Mouse (Mus musculus) left cerebral cortex, adult 2 months (tissue): ENCODE results near the gene Plxnb2. TPM values are rescaled to one million over a fixed set of nuclear protein-coding genes. Genes with fewer than 3 reads are reported as not detected.

Experiments
- DNase-seq, 2 experiments: peaks; one replicate each; pipeline ENCODE4 v3.0.0; 2021 to 2022; ENCODE audit warnings: low spot score in 2 of 2, mixed read lengths in 1 of 2; ENCODE audit errors: extremely low spot score in 1 of 2
- H3K27ac ChIP-seq: fragments of 200-600 bp; 2 replicates; pipeline ENCODE4 v1.8.1; 2022
- H3K4me3 ChIP-seq: fragments of 200-600 bp; 2 replicates; pipeline ENCODE4 v1.8.1; 2022
- CTCF ChIP-seq: fragments of 200-600 bp; IDR thresholded peaks from 2 replicates; pipeline ENCODE4 v1.8.1; 2022; ENCODE audit warnings: antibody characterized with exemption, mild to moderate bottlenecking, moderate library complexity
- intact Hi-C: fragments of 180-260 bp; cut with DNase I; formaldehyde crosslinking; loops from one replicate; pipeline ENCODE4 v1.15.1; 2025
- total RNA-seq, 2 experiments: library from RNA; stranded (reverse); gene quantifications; 2 replicates each; pipeline ENCODE4 v1.2.3; 2021

Plxnb2 gene
- total RNA-seq, 2 experiments from 2014 or later, result 49.4 to 53.3 TPM

DNA sequence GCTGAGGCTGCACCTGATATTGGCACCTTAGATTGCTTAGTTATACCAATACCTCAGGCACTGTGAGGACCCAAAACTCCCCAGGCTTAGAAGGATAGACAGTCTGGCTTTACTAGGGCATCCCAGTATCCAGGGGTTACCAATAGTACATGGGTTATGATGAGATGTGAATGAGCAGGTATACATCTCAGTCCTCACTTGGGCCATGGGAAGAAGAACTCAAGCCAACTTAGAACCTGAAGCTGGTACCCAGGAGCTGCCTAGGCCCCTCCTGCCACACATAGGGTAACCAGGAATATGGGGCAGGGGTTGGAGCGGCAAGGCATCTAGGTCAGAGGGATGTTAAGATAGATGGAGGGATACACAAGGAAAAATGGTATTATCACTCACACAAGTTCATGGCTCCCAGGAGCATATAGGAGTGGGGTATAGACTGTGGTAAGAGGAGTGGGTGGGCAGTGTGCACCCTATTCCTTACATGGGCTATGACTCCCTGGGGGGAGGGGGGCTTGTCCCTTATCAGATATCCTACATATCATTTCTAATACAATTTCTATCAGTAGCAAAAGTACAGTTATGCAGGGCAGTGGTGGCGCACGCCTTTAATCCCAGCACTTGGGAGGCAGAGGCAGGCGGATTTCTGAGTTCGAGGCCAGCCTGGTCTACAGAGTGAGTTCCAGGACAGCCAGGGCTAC lies 44.0 kb downstream of the Plxnb2 start:
- intact Hi-C loops, result no loop called here
- no peak for TF ChIP-seq CTCF
- Histone ChIP-seq H3K27ac (no peak overlapping the region), H3K4me3 (no peak overlapping the region)
- DNase-seq, result no peak

DNA sequence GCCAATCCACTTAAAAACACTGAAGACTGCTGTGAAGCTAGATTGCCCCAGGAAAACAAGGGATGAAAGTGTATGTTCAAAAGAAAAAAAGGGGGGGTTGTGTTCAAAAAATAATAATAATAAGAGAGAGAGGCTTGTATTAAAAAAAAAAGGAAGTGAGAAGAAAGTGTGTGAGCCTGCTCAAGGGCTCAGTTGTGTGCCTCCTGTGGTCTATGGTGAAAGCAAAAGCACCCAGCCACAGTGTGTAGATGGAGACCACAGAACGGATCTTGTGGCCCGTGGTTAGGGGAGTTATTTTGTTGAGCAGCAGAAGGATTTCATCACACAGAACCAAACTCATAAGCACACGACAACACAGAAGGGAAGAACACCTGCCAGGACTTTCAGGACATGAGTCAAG lies 49.3 kb downstream of the Plxnb2 start:
- Histone ChIP-seq H3K27ac (no peak overlapping the region), H3K4me3 (no peak overlapping the region)
- TF ChIP-seq CTCF, result no peak
- intact Hi-C loops, result no loop called here
- DNase-seq, result no peak

DNA sequence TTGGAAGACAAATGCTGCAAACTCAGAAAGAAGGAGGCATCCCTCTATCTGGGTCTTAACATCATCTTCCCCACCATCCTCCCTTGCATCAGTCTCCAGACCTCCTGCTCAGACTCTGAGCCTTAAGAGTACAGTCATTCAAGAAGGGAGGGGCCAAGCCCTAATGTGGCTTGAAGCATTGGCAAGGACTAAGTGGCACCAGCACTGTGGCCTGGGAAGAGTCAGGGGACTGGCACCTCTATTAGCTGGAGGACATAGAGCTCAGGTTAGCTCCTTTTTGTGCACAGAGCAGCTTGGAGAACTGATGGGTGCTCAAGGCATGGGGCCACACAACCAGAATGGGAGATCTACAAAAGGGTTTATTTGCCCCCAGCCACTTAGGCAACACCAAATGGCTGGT lies 50.3 kb downstream of the Plxnb2 start:
- H3K4me3 ChIP-seq, result no peak overlapping the region
- no peak for DNase-seq
- no peak overlapping the region for H3K27ac ChIP-seq
- TF ChIP-seq CTCF, result no peak
- intact Hi-C loops, result no loop called here

DNA sequence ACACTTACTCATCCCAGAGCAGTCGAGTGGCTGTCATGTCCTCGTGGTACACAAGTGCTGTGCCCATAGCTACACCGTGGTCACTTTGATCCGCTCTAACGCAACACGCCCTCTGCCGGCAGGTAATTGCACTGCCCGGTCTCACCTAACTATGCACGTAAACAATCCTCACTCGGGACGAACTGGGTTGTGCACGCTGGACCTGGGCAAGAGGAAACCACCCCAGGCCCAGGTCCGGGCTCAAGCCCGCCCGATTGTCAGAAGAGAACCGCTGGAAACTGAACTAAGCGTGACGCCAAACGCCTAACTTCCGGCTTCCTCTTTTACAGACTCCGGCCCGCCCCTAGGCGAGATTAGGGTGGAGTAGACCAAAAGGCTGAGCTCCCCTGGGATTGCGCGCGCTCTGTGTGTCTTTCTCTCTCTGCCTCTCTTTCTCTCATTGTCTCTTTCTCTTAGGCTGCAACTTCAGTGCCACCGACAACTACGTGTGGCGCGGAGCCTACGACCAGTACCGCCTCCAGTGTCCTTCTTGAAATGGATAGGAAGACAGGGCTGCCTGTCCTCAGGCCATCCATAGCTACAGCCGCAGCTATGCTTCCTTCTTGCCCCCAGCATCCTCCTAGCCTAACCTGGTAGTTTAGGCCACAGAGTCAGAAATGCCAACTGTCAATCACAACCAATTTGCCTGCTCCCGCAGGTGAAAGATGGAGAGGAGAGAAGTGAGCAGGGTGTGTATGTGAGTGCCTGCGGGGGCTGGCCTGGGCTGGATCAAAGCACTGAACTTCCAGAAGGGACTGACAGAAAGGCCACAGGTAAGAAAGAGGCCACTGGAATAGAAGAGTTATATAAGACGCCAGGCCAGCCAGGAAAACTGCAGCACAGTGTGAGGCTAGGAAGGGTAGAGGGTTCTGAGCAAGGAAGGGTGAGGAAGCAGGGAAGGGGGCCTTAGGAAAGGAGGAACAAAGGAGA lies 51.9 kb downstream of the Plxnb2 start, which contains the start of gene Hdac10:
Gene Hdac10, minus strand, starts transcription at position 319 of the 969 bp plus-strand sequence.
- peak; percentile 81 to 86 for DNase-seq
- H3K27ac ChIP-seq, result peak within 1 kb of the TSS; percentile 95
- H3K4me3 ChIP-seq, result peak within 1 kb of the TSS; percentile 62
- intact Hi-C loops, result loop anchor here (2.0 kb wide), 1 partner anchor 82 kb away; the partner anchor contains the start of gene Ppp6r2
- TF ChIP-seq CTCF, result peak; percentile 90

DNA sequence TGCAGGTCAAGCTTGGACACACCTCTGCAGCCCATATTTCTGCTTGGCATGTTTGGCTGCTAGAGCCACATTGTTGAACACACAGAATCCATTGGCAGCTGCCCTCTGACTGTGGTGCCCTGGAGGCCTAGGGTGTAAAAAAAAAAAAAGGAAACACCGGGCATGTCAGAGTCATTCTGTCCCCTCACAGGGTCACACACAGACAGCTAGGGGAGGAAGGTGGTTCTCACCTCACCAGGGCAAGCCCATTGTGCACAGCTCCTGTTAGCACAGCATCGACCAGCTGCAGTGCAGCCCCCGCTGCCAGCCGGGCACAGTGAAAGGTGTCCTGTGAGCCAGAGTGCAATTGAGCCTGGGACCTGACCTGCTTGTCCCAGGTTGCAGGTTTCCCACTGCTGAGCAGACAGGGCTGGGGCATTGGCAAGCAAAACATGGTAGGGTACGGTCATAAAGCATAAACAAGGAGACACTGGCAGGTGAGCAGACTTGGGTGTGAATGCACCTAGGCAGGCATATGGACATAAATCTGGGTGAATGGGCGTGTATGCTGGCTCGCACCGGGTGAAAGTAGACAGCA lies 53.1 kb downstream of the Plxnb2 start:
- no peak for TF ChIP-seq CTCF
- peak overlapping the region; percentile 62 for H3K4me3 ChIP-seq
- intact Hi-C loops, result no loop called here
- H3K27ac ChIP-seq, result peak overlapping the region; percentile 95; the same call in 1 of the 2 replicates
- no peak for DNase-seq

DNA sequence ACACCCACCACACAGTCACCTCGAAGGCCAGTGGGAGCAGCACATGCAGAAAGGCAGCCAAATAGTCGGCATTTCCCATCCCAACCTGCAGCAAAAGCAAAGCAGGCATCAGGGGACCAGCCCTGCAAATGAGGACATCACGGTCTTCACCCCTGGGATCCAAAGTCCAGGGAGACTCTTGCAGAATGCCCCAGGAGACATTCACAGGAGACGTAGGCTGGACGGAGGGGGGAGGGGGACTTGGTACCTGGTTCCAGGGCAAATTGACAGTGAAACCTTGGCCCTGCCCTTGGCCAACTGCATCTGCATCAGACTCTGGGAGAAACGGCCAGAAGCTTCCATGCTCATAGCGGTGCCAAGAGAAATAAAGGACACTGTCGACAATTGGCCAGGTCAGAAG lies 54.0 kb downstream of the Plxnb2 start:
- intact Hi-C loops, result no loop called here
- Histone ChIP-seq H3K4me3 (no peak overlapping the region), H3K27ac (no peak overlapping the region)
- no peak for DNase-seq
- no peak for TF ChIP-seq CTCF

DNA sequence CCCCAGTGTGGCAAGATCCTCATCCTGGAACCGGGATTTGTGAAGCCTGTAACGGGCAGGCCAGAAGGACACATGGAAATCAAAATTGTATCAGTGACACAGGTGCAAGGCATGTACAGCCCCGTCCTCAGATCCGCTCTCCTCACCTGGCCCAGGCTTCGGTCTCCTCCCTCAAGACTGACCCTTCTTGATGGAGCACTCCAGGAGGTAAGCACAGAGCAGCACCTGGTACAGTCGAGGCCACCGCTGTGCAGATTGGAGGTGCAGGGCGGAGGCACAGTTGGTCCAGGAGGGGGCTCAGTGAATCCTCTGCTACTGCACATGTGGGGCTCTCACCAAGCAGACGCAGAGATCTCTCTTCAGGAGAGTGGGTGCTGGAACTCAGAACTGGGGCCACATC lies 55.2 kb downstream of the Plxnb2 start:
- TF ChIP-seq CTCF, result no peak
- intact Hi-C loops, result no loop called here

DNA sequence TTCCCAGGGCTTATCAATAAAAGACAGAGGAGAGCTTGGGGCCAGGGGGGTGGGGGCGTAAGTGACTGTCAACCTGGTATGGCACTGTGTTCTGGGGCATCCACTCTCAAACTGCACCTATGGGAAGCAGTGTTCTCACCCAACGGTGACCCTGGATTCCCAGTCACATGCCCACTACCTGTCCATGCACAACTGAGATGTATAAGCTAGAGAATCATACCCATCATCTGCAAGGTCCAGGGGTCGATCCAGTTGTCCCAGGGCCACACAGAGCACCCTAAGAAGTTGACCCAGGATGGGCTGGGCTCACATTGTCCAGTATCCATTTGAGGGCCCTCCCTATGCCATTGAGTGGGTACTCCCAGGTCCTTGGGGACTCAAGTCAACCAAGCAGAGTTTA lies 56.3 kb downstream of the Plxnb2 start:
- Histone ChIP-seq H3K27ac (no peak overlapping the region; the same call in 1 of the 2 replicates), H3K4me3 (no peak overlapping the region)
- no peak for TF ChIP-seq CTCF
- DNase-seq, result no peak
- intact Hi-C loops, result no loop called here

More for the DNA sequence above, 55.2 kb downstream of the Plxnb2 start:
- Histone ChIP-seq H3K27ac (no peak overlapping the region), H3K4me3 (no peak overlapping the region)
- DNase-seq, result peak in 1 of 2 experiments; percentile 7

DNA sequence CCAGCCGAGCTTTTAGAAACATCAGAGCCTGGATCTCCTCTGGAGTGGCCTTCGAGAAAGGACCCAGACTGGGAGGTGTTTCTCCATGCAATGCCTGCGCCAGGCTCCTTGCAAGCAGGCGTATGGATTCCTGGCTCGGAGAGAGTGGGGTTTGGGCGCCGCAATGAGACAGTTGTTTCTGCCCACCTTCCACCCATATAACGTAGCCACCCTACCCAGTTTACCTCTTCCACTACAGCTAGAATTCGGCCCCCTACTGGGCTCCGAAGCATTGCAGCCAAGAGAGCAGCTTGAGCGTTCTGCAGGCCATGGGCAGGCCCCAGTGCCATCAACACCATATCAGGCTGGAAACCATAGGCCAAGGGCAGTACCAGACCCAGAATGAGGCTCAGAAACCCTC lies 57.0 kb downstream of the Plxnb2 start:
- TF ChIP-seq CTCF, result peak; percentile 59
- peak overlapping the region; percentile 93 for H3K27ac ChIP-seq
- H3K4me3 ChIP-seq, result peak overlapping the region; percentile 94
- intact Hi-C loops, result loop anchor here (2.0 kb wide), 1 partner anchor 73 kb away; the partner anchor contains the start of gene Dennd6b
- peak; percentile 63 to 64 for DNase-seq

DNA sequence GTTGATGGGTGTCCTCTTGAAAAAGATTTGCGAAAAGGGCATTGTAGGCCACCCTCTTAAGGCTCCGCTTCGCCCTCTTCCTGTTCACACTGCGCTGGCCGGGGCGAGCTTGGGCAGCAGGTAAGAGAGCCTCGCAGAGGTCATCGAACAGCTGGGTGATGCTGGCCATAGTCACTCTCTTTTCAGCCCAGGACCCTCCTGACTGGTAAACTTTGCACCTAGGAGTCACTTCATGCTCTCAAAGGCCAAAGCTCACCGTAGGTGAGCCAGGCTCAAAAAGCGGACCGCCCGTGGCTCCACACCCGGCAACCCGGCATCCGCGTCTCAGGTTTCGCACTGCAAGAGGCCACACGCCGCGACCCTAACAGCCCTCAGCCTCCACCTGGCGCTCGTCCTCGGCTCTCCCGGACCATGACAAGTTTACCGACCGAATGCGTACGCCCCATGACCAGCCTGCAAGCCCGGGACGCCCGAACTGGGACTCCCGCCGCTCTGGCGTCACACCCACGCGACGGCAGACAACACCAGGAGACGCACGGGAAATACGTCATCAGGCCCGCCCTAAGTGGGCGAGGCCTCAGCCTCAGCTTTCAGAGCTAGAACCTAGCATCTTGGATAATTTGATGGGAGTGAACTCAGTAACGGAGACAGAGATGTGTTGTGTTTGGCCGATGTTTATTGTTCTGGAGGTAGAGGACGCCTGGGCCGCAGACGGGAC lies 57.8 kb downstream of the Plxnb2 start, which contains the start of gene Tubgcp6:
Gene Tubgcp6, minus strand, starts transcription at position 464 of the 718 bp plus-strand sequence.
- intact Hi-C loops, result loop anchor here (2.0 kb wide), 1 partner anchor 74 kb away; the partner anchor contains the start of gene Dennd6b
- Histone ChIP-seq H3K27ac (peak within 1 kb of the TSS; percentile 93), H3K4me3 (peak within 1 kb of the TSS; percentile 94)
- DNase-seq, result peak; percentile 96 to 97
- TF ChIP-seq CTCF, result no peak

DNA sequence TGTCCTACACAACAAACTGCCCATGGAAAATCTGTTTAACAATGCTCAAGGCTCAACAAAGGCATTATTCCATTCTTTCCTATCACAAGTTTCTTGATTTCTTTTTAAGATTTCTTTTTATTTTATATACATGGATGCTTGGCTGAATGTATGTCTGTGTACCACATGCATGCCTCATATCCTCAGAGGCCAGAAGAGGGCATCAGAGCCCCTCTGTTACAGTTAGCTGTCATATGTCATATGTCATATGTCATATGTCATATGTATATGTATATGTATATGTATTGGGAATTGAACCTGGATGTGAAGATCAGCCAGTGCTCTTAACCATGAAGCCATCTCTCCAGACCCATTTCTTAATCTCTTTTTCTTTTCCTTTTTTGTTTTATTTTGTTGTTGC lies 62.6 kb downstream of the Plxnb2 start:
- TF ChIP-seq CTCF, result peak; percentile 29
- Histone ChIP-seq H3K4me3 (no peak overlapping the region), H3K27ac (no peak overlapping the region)
- intact Hi-C loops, result no loop called here
- DNase-seq, result no peak
